Mouse (Mus musculus) E14TG2a.4 (cell line): ENCODE results near the gene Cdca5.
"Not testable (repeated sequence)": the region's sequence is repeated elsewhere in the genome, so short reads cannot be mapped to it uniquely, and the experiment has no call there.

Source experiments
- H3K27me3 ChIP-seq: 2 replicates; pipeline ENCODE4 v1.6.1; 2014; ENCODE audit warnings: low read length, control low read depth; ENCODE audit not compliant: insufficient read depth
- H3K36me3 ChIP-seq: 2 replicates; pipeline ENCODE4 v1.6.1; 2014; ENCODE audit warnings: low read length, control low read depth; ENCODE audit not compliant: insufficient read depth
- H3K4me1 ChIP-seq: replicated peaks from 2 replicates; pipeline ENCODE4 v1.6.1; 2014; ENCODE audit warnings: low read depth, low read length, control low read depth
- H3K4me3 ChIP-seq: replicated peaks from 2 replicates; pipeline ENCODE4 v1.5.1; 2014; ENCODE audit warnings: mild to moderate bottlenecking, low read length
- H3K9me3 ChIP-seq: 2 replicates; pipeline ENCODE4 v1.6.1; 2014; ENCODE audit warnings: low read length, control low read depth
- CTCF ChIP-seq: conservative IDR thresholded peaks from 2 replicates; pipeline ENCODE4 v1.5.1; 2014; ENCODE audit warnings: low read length
- NANOG ChIP-seq: IDR thresholded peaks from 2 replicates; pipeline ENCODE4 v1.6.1; 2014; ENCODE audit warnings: borderline replicate concordance, low read length, mixed read lengths
- POU5F1 ChIP-seq: IDR thresholded peaks from 2 replicates; pipeline ENCODE4 v1.6.1; 2014; ENCODE audit warnings: low read length, borderline replicate concordance

The Cdca5 gene

DNA sequence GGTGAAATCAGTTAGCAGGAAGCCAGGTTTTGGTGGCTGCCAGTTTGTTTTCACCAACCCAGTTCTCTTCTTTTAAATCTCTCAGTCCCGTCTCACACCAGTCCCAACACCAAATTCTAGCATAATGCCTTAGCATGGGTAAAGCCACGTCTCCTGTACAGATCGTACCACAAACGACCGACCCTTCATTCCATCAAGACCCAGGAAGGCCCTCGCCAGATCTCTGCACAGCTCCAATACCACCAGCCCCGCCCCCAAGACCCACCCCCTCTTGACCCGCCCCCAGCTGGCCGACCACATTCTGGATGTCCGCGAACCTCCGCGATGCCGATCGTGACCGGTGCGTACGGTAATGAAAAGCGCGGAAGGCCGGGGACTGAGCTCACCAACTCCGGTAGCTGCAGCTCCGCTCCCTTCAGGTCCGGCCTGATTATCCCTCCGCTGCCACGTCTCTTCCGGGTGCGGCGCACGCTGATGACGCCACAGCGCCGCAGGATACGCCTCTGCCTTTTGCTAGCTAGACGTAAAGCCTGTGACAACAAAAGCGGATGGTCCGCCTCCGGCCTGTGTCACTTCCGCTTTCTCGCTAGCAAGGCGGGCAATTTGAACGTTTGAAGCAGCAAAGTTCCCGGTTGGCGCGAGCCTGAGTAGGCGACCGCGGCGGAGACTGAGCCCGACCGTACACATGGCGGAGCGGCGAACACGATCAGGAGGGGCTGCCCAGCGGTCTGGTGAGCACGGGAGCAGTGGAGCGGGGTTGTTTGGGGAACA, at the start of gene Cdca5, which contains the start of gene Zfpl1:
TSS of gene Cdca5 (plus strand) at position 506 of the 771 bp plus-strand sequence.
TSS of gene Zfpl1 (minus strand) at position 479 of the 771 bp plus-strand sequence.
- Histone ChIP-seq H3K36me3 (peaks cover 82% of the 10 kb centered on the region), H3K4me1 (peaks cover 79% of the 10 kb centered on the region), H3K27me3 (no peaks in the 10 kb centered on the region), H3K4me3 (peak within 1 kb of the TSS; percentile 97), H3K9me3 (no peaks in the 10 kb centered on the region)
- TF ChIP-seq NANOG = no peak
- TF ChIP-seq POU5F1 = no peak
- no peak for TF ChIP-seq CTCF

DNA sequence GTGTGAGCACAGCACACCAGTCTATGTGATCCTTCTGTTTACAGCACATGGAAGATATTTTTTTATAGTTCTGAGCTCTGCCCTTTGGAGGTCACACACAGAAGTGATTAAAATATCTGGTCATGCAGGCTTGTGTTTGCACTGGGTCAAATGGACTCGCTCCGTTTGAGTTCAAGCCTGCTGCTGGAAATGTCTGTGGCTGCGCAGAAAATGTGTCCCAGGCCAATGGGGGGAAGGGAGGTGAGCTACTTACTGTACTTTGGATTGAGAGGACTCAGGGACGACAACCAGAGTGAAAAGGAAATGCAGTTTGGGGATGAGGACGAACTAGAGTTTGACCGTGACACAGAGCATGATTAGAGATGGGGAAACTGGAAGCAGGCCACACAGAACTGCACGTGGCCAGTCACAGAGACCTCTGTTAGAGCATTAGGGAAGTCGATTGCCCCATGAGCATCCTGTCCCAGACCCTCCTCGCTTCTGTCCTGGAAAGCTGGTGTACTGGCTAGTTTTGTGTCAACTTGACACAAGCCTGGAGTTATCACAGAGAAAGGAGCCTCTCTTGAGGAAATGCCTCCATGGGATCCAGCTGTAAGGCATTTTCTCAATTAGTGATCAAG, 48.7 kb upstream of the Cdca5 start:
- Histone ChIP-seq H3K9me3 (no peaks in the 10 kb centered on the region), H3K27me3 (peaks cover 3% of the 10 kb centered on the region; the same call in 1 of the 2 replicates), H3K4me1 (peaks cover 8% of the 10 kb centered on the region), H3K4me3 (no peak overlapping the region), H3K36me3 (no peaks in the 10 kb centered on the region)
- TF ChIP-seq NANOG (no peak), CTCF (no peak), POU5F1 (no peak)

DNA sequence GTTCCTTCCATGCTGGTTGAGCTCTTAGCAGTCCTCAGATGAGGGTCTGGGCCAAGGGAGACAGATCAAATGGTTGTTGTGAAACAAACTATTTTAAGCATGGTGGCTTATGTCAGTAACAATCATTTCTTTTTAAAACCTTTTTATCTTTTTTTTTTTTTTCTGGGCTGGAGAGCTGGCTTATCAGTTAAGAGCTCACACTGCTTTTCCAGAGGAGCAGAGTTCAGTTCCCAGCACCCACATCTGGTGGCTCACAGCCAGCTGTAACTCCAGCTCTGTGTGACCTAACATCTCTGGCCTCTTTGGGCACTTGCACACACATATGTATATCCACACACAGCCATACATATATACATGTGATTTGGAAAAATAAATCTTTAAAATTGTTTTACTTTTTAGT, 47.1 kb upstream of the Cdca5 start:
- H3K36me3 ChIP-seq = no peaks in the 10 kb centered on the region
- H3K4me3 ChIP-seq = no peak overlapping the region
- H3K27me3 ChIP-seq = peaks cover 1% of the 10 kb centered on the region; the same call in 1 of the 2 replicates
- TF ChIP-seq POU5F1 = no peak
- TF ChIP-seq NANOG = no peak
- no peak for TF ChIP-seq CTCF
- peaks cover 16% of the 10 kb centered on the region for H3K4me1 ChIP-seq
- no peaks in the 10 kb centered on the region for H3K9me3 ChIP-seq

DNA sequence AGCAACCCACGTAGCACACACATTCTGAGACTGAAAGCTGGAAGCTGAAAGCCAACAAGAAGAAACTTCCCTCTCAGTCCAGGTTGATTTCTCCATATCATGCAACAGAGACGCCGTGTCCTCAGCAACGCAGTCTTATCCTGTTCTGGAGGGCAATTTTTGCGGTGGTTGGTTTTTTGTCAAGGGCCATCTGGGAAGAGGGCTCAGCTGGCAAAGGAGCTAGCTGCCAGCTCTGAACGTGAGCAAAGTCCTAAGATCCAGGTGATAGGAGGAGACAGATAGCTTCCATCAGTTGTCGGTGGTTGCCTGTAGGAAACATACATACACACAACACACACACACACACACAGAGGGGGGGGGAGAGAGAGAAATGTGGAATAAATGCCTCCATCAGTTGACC, 46.5 kb upstream of the Cdca5 start:
- peaks cover 17% of the 10 kb centered on the region for H3K4me1 ChIP-seq
- TF ChIP-seq POU5F1 (no peak), NANOG (no peak), CTCF (no peak)

DNA sequence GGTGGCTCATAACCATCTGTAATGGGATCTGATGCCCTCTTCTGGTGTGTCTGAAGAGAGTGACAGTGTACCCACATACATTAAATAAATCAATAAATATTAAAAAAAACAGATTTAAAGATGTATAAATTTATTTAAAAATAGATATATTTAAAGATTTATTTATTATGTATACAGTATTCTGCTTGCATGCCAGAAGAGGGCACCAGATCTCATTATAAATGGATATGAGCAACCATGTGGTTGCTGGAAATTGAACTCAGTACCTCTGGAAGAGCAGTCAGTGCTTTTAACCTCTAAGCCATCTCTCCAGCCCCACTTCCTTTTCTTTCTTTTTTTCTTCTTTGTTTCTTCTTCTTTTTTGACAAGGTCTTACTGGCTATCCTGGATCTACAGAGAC, 44.8 kb upstream of the Cdca5 start:
- Histone ChIP-seq H3K27me3 (no peaks in the 10 kb centered on the region; the same call in 1 of the 2 replicates), H3K4me3 (no peak overlapping the region), H3K4me1 (peaks cover 19% of the 10 kb centered on the region)

More for the DNA sequence above, 46.5 kb upstream of the Cdca5 start:
- Histone ChIP-seq H3K4me3 (no peak overlapping the region), H3K9me3 (no peaks in the 10 kb centered on the region), H3K36me3 (no peaks in the 10 kb centered on the region), H3K27me3 (no peaks in the 10 kb centered on the region; the same call in 1 of the 2 replicates)

DNA sequence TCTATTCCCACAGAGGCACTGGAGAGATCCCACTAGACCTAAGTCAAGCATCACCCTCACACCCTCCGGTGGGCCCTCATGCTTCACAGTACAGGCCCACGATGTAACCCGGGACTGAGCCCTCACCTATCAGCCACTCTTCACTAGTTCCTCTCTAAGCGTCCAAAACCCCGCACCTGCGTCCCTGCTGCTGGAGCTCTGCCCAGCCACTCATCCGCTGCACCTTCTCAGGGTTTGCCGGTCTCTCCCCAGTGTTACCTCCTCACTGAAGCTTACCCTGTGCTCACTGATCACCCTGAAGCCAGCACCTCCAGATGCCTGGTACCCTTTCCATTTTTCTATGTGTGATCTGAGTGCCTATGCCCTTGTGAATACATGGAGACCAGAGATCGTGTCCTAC, 42.5 kb upstream of the Cdca5 start:
- no peaks in the 10 kb centered on the region; the same call in 1 of the 2 replicates for H3K27me3 ChIP-seq
- H3K4me3 ChIP-seq = 0 out of 2 replicates have a peak overlapping the region, but pooled peaks have one; percentile 23
- no peaks in the 10 kb centered on the region for H3K36me3 ChIP-seq
- no peak for TF ChIP-seq CTCF
- no peak for TF ChIP-seq POU5F1
- TF ChIP-seq NANOG = no peak
- H3K4me1 ChIP-seq = peaks cover 30% of the 10 kb centered on the region
- no peaks in the 10 kb centered on the region for H3K9me3 ChIP-seq

More for the DNA sequence above, 44.8 kb upstream of the Cdca5 start:
- Histone ChIP-seq H3K9me3 (no peaks in the 10 kb centered on the region), H3K36me3 (no peaks in the 10 kb centered on the region)
- TF ChIP-seq CTCF = no peak
- no peak for TF ChIP-seq NANOG
- no peak for TF ChIP-seq POU5F1

DNA sequence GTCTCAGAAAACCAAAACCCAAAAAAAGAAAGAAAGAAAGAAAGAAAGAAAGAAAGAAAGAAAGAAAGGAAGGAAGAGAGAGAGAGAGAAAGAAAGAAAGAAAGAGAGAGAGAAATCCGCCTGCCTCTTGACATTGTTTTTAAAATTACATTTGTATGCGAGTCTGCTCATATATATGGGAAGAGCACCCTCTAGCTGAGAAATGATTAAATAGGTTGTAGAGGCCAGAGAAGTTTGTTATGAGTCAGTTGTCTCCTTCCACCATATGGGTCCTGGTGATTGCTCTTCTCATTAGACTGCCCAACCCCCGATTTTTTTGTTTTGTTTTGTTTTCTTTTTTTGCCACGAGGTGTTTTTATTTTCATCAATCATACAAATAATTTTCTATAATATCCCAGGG, 40.7 kb upstream of the Cdca5 start:
- peaks cover 16% of the 10 kb centered on the region for H3K36me3 ChIP-seq
- H3K4me3 ChIP-seq, H3K27me3 ChIP-seq, H3K9me3 ChIP-seq: not testable (repeated sequence)
- peak; percentile 13; the same call in 1 of the 2 replicates for TF ChIP-seq CTCF
- peaks cover 45% of the 10 kb centered on the region for H3K4me1 ChIP-seq

DNA sequence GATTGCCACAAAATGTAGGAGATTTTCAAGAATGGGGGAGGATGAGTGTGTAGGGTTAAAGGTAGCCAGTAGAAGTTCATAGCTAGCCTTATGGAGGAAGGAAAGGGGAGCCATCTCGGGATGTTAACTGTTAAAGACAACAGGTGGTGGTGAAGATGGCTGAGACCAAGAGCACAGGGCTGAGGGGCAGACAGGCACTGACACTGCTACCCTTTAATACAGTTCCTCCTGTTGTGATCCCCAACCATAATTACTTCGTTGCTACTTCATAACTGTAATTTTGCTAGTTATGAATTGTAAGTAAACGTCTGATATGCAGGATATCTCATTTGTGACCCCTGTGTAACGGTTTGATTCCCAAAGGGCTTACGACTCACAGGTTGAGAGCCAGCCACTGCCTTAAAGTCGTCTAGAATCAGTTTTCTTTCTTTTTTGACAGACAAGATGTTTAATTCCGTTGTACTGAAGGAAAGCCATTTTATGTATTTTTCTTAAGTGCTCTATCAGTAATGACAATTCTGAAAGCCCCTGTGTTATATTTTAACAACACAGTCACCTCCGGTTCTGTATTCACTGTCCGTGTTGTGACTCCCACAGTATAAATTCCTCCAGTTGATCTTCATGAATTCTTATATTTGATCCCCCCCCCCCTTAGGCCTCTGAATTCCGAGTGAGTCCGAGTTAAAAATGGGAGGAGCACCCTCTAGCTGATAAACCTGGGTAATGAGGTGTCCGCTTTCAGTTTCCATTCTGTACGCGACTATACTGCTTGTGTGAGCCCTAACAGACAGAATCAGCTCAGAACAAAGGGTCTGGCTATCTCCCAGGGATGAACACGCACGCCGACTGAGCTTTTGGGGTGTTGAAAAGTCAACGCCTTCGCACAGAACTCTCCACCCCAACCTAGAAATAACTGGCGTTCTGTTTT, 39.2 kb upstream of the Cdca5 start:
- TF ChIP-seq NANOG = no peak
- no peak for TF ChIP-seq CTCF
- no peak for TF ChIP-seq POU5F1
- no peaks in the 10 kb centered on the region for H3K9me3 ChIP-seq
- H3K4me3 ChIP-seq = peak overlapping the region; percentile 96
- peaks cover 31% of the 10 kb centered on the region for H3K36me3 ChIP-seq
- no peaks in the 10 kb centered on the region for H3K27me3 ChIP-seq
- peaks cover 50% of the 10 kb centered on the region for H3K4me1 ChIP-seq
